ENCODE assay signal across 11 mouse cellular contexts in the genomic region with DNA sequence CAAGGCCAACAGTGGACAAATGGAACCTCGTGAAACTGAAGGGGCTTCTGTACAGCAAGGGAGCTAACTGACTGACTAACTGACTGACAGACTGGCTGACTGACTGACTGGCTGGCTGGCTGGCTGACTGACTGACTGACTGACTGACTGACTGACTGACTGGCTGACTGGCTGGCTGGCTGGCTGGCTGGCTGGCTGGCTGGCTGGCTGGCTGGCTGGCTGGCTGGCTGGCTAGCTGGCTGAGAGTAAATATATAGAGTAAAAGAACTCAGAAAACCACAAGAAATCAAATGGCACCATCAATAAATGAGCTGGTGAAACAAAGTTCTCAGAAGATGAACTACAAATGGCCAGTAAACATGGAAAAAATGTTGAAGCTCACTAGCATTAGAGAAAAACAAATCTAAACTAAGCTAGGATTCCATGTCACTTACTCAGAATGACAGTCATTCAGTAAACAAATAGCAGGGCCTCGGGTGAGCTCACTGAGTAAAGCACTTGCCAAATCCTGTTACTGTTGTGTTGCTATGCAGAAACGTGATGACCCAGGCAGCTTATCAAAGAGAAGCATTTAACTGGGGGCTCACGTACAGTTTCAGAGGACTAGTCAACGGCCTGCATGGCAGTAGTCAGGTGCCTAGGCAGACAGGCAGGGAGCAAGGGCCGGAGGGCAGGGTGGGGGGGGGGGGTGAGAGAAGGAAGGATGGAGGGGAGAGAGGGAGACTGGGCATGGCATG.
DNase-seq lines count a peak whose midpoint lies in the region; ATAC-seq lines count a peak whose summit lies in the region.
"Had no signal": no experiment of that assay in that cellular context is flagged by ENCODE, and none has a peak within 500 bp of the region (broad histone marks: within the 10 kb centered on the region; RNA-seq: fewer than 3 reads in every experiment).

No protein-coding gene starts in this region.

- no peak overlapping the region for H3K4me2 ChIP-seq in forebrain, embryonic 16.5 days (ENCODE audit: low read length)
- no peak overlapping the region for H3K4me2 ChIP-seq in kidney, embryonic 15.5 days

- H3K36me3 ChIP-seq in heart, embryonic 10.5 days = no peaks in the 10 kb centered on the region
- H3K36me3 ChIP-seq in forebrain, embryonic 16.5 days (ENCODE audit: control insufficient read depth, insufficient read depth) = no peaks in the 10 kb centered on the region
- H3K36me3 ChIP-seq in kidney, embryonic 15.5 days = no peaks in the 10 kb centered on the region

- intact Hi-C loops in heart, postnatal 36 days (cut with DNase I) = no loop called here

- 36% methylated on average over 6 of the region's 6 CpGs for WGBS in heart, embryonic 10.5 days
- WGBS in forebrain, embryonic 16.5 days = 9% methylated on average over 6 of the region's 6 CpGs
- WGBS in kidney, embryonic 15.5 days = 74% methylated on average over 6 of the region's 6 CpGs

- H3K27me3 ChIP-seq in heart, embryonic 10.5 days (ENCODE audit: insufficient read depth, poor library complexity, severe bottlenecking) = no peaks in the 10 kb centered on the region
- no peaks in the 10 kb centered on the region for H3K27me3 ChIP-seq in forebrain, embryonic 16.5 days (replicated peaks; ENCODE audit: control insufficient read depth, insufficient read depth, low read length)
- no peaks in the 10 kb centered on the region for H3K27me3 ChIP-seq in kidney, embryonic 15.5 days

- no peak overlapping the region for H3K4me3 ChIP-seq in heart, embryonic 10.5 days
- no peak overlapping the region for H3K4me3 ChIP-seq in forebrain, embryonic 16.5 days (replicated peaks; ENCODE audit: low read length)
- no peak overlapping the region for H3K4me3 ChIP-seq in kidney, embryonic 15.5 days (replicated peaks)

- ATAC-seq in forebrain, embryonic 16.5 days = peak; percentile 39; the same call in 1 of the 2 replicates
- ATAC-seq in kidney, embryonic 15.5 days (replicated peaks; ENCODE audit: low FRiP score) = no peak
- ATAC-seq: activated CD4-positive, CD25-positive, alpha-beta regulatory T cell, adult 4 months had no signal

- peak overlapping the region; percentile 47 for H3K27ac ChIP-seq in heart, embryonic 10.5 days
- no peak overlapping the region for H3K27ac ChIP-seq in forebrain, embryonic 16.5 days (ENCODE audit: low read length)
- no peak overlapping the region for H3K27ac ChIP-seq in kidney, embryonic 15.5 days
- H3K27ac ChIP-seq: macrophage had no signal

- no peak for DNase-seq in heart, embryonic 10.5 days (ENCODE audit: low spot score)
- no peak for DNase-seq in heart, postnatal 36 days
- DNase-seq in 3T3-L1 (ENCODE audit: low read depth, low spot score) = peak; percentile 78
- DNase-seq in lung, postnatal 14 days = peak; percentile 27
- DNase-seq in embryo, embryonic 10 days (ENCODE audit: low spot score) = no peak
- no peak for DNase-seq in gastrocnemius, postnatal 4 days (ENCODE audit: low spot score in 2 of 2)
- DNase-seq: right cerebral cortex, postnatal 4 days had no signal

- no peak overlapping the region for H3K9ac ChIP-seq in forebrain, embryonic 16.5 days (replicated peaks; ENCODE audit: low read depth, low read length)
- H3K9ac ChIP-seq in kidney, embryonic 15.5 days = no peak overlapping the region

- peaks cover 58% of the 10 kb centered on the region for H3K4me1 ChIP-seq in heart, embryonic 10.5 days
- H3K4me1 ChIP-seq in forebrain, embryonic 16.5 days (replicated peaks; ENCODE audit: control insufficient read depth, insufficient read depth, low read length) = peaks cover 36% of the 10 kb centered on the region
- H3K4me1 ChIP-seq in kidney, embryonic 15.5 days = peaks cover 33% of the 10 kb centered on the region

- no peaks in the 10 kb centered on the region for H3K9me3 ChIP-seq in heart, embryonic 10.5 days
- no peaks in the 10 kb centered on the region for H3K9me3 ChIP-seq in forebrain, embryonic 16.5 days (ENCODE audit: control insufficient read depth, low read length)
- no peaks in the 10 kb centered on the region for H3K9me3 ChIP-seq in kidney, embryonic 15.5 days (replicated peaks)

Comparison
In these comparisons a context has a peak if more than half of its experiments do, and no peak if none do; other contexts are left out.
1. DNase-seq: peak in 3T3-L1 (single experiment) and lung, postnatal 14 days (single experiment); none in heart, embryonic 10.5 days (single experiment), heart, postnatal 36 days (0 of 2), embryo, embryonic 10 days (single experiment) and gastrocnemius, postnatal 4 days (0 of 2).